Mouse (Mus musculus) forebrain, embryonic 13.5 days (tissue): ENCODE measurements at regions not wholly inside any gene's neighbourhood (a gene's known extent, or its start where the extent isn't known, plus 50 kb on each side); places are given as distances from the start of the nearest gene placed in this dataset.

Source experiments
- ATAC-seq: fragments of 200-750 bp; cut with Nextera tagmentation; 2 replicates; pipeline ENCODE4 v1.8.0; 2017
- H3K27ac ChIP-seq: fragments of 300-500 bp; sonication (generic); 2 replicates; pipeline ENCODE4 v1.5.1; 2015; ENCODE audit warnings: inconsistent platforms, mild to moderate bottlenecking, moderate library complexity
- H3K27me3 ChIP-seq: fragments of 300-500 bp; sonication (generic); 2 replicates; pipeline ENCODE4 v1.6.1; 2015; ENCODE audit warnings: mild to moderate bottlenecking, inconsistent platforms
- H3K36me3 ChIP-seq: fragments of 300-500 bp; sonication (generic); 2 replicates; pipeline ENCODE4 v1.6.1; 2015; ENCODE audit warnings: mild to moderate bottlenecking, inconsistent platforms; ENCODE audit not compliant: poor library complexity, severe bottlenecking
- H3K4me1 ChIP-seq: fragments of 300-500 bp; sonication (generic); 2 replicates; pipeline ENCODE4 v1.6.1; 2015; ENCODE audit warnings: inconsistent platforms
- H3K4me2 ChIP-seq: fragments of 300-500 bp; sonication (generic); 2 replicates; pipeline ENCODE4 v1.6.1; 2015; ENCODE audit warnings: inconsistent platforms, mild to moderate bottlenecking, moderate library complexity
- H3K4me3 ChIP-seq: fragments of 300-500 bp; sonication (generic); 2 replicates; pipeline ENCODE4 v1.5.1; 2015; ENCODE audit warnings: mild to moderate bottlenecking, inconsistent platforms
- H3K9ac ChIP-seq: fragments of 300-500 bp; sonication (generic); 2 replicates; pipeline ENCODE4 v1.6.1; 2015; ENCODE audit warnings: mild to moderate bottlenecking, inconsistent platforms
- H3K9me3 ChIP-seq: fragments of 300-500 bp; sonication (generic); replicated peaks from 2 replicates; pipeline ENCODE4 v1.6.1; 2016; ENCODE audit warnings: inconsistent platforms
- WGBS: fragments of 180-500 bp; shearing (Covaris S2); methylation state at CpG from one replicate; pipeline ENCODE4 v1.1.7; 2015; 5-methylcytosine and 5-hydroxymethylcytosine counted together

GRCm38 (mm10) chr7:145098335-145098734, 109.6 kb downstream of the 1810010D01Rik start:
- H3K9me3 ChIP-seq, result no peaks in the 10 kb centered on the region
- no peak overlapping the region for H3K27ac ChIP-seq
- 86% methylated on average over 6 of the region's 6 CpGs for WGBS
- H3K4me1 ChIP-seq, result peaks cover 13% of the 10 kb centered on the region
- H3K36me3 ChIP-seq, result no peaks in the 10 kb centered on the region
- H3K4me2 ChIP-seq, result no peak overlapping the region
- no peak for ATAC-seq
- H3K4me3 ChIP-seq, result no peak overlapping the region
- H3K27me3 ChIP-seq, result no peaks in the 10 kb centered on the region
- H3K9ac ChIP-seq, result no peak overlapping the region

GRCm38 (mm10) chr7:145094134-145094526, 113.8 kb downstream of the 1810010D01Rik start:
- Histone ChIP-seq H3K27me3 (no peaks in the 10 kb centered on the region), H3K4me1 (peaks cover 11% of the 10 kb centered on the region), H3K36me3 (no peaks in the 10 kb centered on the region), H3K4me3 (no peak overlapping the region), H3K4me2 (no peak overlapping the region), H3K9me3 (no peaks in the 10 kb centered on the region), H3K27ac (no peak overlapping the region), H3K9ac (no peak overlapping the region)
- 71% methylated on average over 7 of the region's 7 CpGs for WGBS
- no peak for ATAC-seq

DNA sequence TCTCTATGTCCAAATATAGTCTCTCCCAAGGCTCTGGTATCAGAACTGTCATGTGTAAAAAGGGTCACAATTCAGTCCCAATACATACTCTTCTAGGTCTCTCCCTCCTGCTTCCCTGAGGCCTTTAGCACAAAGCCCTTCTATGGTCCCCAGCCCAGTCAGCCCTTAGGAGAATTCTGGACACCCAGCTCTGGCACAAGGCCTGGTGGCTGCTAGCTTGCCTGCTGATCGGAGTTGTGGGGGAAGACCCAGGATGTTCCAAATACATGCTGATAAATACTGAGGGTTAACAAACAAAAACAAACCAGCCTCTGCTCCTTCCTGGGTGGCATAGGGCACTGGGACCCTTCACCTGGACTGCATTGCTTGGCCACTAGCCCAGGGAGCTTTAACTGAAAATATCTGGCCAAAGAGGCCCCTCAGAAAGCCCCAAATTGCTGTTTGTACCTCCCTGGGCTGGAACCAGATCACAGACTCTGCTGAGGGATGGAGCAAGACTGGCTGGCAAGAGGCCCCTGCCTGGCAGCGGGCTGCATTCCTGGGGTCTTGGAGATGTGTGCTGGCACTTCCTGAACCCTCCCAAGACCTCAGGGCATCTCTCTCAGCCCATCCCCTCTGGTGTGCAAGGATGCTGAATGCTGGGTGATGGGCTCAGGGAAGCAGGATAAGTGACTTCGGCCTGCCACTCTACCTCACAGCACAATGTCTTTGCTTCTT, 114.3 kb downstream of the 1810010D01Rik start:
- WGBS, result 82% methylated on average over 3 of the region's 3 CpGs
- ATAC-seq, result no peak

DNA sequence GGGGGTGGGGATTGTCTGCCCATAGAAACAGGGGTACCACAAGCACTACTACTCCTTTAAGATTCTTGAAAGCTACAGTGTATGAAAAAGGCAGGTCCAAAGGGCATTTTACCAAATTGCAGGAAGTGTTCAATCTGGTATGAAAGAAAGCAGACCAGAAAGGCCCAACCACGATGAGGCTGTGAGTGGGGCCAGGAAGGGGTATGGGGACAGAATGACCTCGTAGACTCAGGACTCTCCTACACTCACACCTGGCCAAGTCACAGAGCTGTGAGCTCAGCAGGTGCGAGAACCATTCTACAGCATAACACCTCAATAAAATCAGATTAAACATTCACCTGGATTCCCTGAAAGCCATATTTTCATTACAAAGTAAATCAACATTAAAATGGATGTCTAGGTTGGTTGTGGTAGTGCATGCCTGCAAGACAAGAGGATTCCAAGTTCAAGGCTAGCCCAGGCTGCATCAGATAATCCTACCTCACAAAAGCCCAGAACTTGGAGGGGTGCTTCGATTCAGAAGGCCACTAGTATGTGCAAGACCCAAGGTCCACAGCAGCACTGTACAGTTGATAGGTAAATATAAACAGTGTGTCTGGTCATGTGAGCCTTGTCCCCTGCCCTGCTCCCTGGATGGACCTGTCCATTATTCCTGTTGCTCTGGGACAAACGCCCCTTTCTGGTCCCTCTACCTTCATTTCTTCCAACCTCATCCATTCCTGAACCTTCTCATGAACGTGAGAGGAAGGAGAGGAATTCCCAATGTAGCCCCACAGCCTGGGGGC, 115.3 kb downstream of the 1810010D01Rik start:
- WGBS, result 81% methylated on average over 6 of the region's 6 CpGs
- Histone ChIP-seq H3K9ac (no peak overlapping the region), H3K27me3 (no peaks in the 10 kb centered on the region), H3K36me3 (no peaks in the 10 kb centered on the region), H3K4me3 (no peak overlapping the region), H3K27ac (no peak overlapping the region), H3K9me3 (no peaks in the 10 kb centered on the region), H3K4me2 (no peak overlapping the region), H3K4me1 (peaks cover 11% of the 10 kb centered on the region)
- no peak for ATAC-seq

More for the DNA sequence above, 114.3 kb downstream of the 1810010D01Rik start:
- Histone ChIP-seq H3K27ac (no peak overlapping the region), H3K4me3 (no peak overlapping the region), H3K9me3 (no peaks in the 10 kb centered on the region), H3K4me2 (no peak overlapping the region), H3K4me1 (peaks cover 11% of the 10 kb centered on the region), H3K9ac (no peak overlapping the region), H3K36me3 (no peaks in the 10 kb centered on the region), H3K27me3 (no peaks in the 10 kb centered on the region)

- WGBS, result 90% methylated on average over 4 of the region's 4 CpGs
Measured at GRCm38 (mm10) chr7:145090849-145091248, 117.1 kb downstream of the 1810010D01Rik start.

GRCm38 (mm10) chr7:145089315-145089721, 118.6 kb downstream of the 1810010D01Rik start:
- no peak for ATAC-seq
- H3K9me3 ChIP-seq, result peaks cover 4% of the 10 kb centered on the region; the same call in 1 of the 2 replicates
- no peak overlapping the region for H3K4me2 ChIP-seq
- H3K9ac ChIP-seq, result no peak overlapping the region
- no peaks in the 10 kb centered on the region for H3K36me3 ChIP-seq
- peaks cover 8% of the 10 kb centered on the region for H3K4me1 ChIP-seq
- H3K27me3 ChIP-seq, result no peaks in the 10 kb centered on the region
- H3K4me3 ChIP-seq, result no peak overlapping the region
- 89% methylated on average over 3 of the region's 3 CpGs for WGBS
- H3K27ac ChIP-seq, result no peak overlapping the region

More at GRCm38 (mm10) chr7:145090849-145091248, 117.1 kb downstream of the 1810010D01Rik start:
- no peaks in the 10 kb centered on the region for H3K36me3 ChIP-seq
- H3K27ac ChIP-seq, result no peak overlapping the region
- no peak overlapping the region for H3K9ac ChIP-seq
- H3K4me1 ChIP-seq, result peaks cover 11% of the 10 kb centered on the region
- no peaks in the 10 kb centered on the region for H3K27me3 ChIP-seq
- no peak for ATAC-seq
- no peak overlapping the region for H3K4me3 ChIP-seq
- no peaks in the 10 kb centered on the region for H3K9me3 ChIP-seq
- H3K4me2 ChIP-seq, result no peak overlapping the region

DNA sequence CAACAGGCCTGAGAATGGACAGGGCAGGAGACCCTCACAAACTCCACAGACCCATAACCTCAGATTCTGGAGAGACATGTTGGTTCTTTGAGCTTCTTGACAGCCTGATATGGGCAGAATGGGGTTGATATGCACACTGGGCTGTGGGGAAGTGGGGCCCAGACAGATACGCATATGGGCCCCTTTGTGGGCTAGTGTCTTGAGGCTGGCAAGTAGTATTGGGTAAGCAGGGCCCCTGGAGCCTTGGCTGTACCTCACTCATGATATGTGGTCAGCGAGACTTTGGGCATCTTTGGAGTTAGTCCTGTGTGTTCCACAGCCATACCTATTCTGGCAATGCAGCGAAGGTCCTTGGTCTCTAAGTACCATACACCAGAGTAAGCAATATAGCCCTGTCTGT, 119.3 kb downstream of the 1810010D01Rik start:
- no peak overlapping the region for H3K4me2 ChIP-seq
- no peak for ATAC-seq
- H3K4me1 ChIP-seq, result peaks cover 2% of the 10 kb centered on the region; the same call in 1 of the 2 replicates
- peaks cover 4% of the 10 kb centered on the region; the same call in 1 of the 2 replicates for H3K9me3 ChIP-seq
- no peak overlapping the region for H3K4me3 ChIP-seq
- no peaks in the 10 kb centered on the region for H3K27me3 ChIP-seq
- WGBS, result 85% methylated on average over 3 of the region's 3 CpGs
- H3K9ac ChIP-seq, result no peak overlapping the region
- H3K36me3 ChIP-seq, result no peaks in the 10 kb centered on the region
- H3K27ac ChIP-seq, result no peak overlapping the region

- no peaks in the 10 kb centered on the region for H3K4me1 ChIP-seq
- WGBS, result 86% methylated on average over 5 of the region's 5 CpGs
- H3K27me3 ChIP-seq, result no peaks in the 10 kb centered on the region
- H3K9me3 ChIP-seq, result peaks cover 4% of the 10 kb centered on the region; the same call in 1 of the 2 replicates
- ATAC-seq, result no peak
- no peak overlapping the region for H3K9ac ChIP-seq
- H3K4me2 ChIP-seq, result no peak overlapping the region
- no peak overlapping the region for H3K4me3 ChIP-seq
- no peaks in the 10 kb centered on the region for H3K36me3 ChIP-seq
- no peak overlapping the region for H3K27ac ChIP-seq
Measured at GRCm38 (mm10) chr7:145087790-145088189, 120.1 kb downstream of the 1810010D01Rik start.

DNA sequence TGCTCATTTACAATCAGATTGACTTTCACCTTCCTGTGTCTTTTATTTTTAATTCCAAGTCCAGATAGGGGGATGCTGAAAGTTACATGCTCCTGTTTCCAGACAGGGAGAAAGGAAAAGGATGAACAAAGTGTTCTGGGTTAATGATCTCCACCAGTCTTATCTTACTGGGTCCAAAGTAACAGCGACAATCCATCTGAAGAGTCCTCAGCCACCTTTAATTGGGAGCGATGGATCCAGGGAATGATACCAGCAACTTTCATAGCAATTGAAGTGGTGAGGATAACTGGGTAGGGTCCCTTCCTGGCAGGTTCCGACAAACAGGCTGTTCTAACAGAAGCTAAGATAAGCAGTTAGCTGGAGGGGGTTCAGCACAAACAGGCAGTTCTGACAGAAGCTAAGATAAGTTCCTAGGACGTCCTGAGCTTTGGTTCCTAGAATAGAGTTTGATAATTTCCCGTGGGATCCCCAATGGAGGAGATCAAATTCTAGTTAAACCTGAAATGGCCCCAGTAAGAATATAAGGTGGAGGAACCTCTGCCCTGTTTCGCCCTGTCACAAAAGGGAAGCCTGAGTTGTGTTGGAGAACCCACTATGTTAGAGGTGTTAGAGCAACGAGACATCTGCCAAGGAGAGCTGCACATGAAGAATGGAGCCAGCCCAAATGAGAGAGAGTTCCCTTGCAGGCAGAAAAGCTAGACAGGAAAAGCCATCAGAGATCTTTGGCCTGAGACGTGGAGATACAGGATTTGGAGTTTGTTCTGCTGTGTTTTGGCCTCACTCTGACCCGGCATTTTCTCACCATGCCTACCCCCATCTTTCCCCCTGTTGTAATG, 124.8 kb downstream of the 1810010D01Rik start:
- Histone ChIP-seq H3K27me3 (no peaks in the 10 kb centered on the region), H3K9me3 (peaks cover 4% of the 10 kb centered on the region; the same call in 1 of the 2 replicates), H3K27ac (no peak overlapping the region), H3K4me2 (no peak overlapping the region), H3K4me1 (no peaks in the 10 kb centered on the region), H3K9ac (no peak overlapping the region), H3K36me3 (no peaks in the 10 kb centered on the region), H3K4me3 (no peak overlapping the region)
- WGBS, result 86% methylated on average over 9 of the region's 9 CpGs
- no peak for ATAC-seq

- H3K9me3 ChIP-seq, result no peaks in the 10 kb centered on the region
- 86% methylated on average over 5 of the region's 5 CpGs for WGBS
- no peak overlapping the region for H3K27ac ChIP-seq
- H3K4me2 ChIP-seq, result no peak overlapping the region
- H3K36me3 ChIP-seq, result no peaks in the 10 kb centered on the region
- no peaks in the 10 kb centered on the region for H3K4me1 ChIP-seq
- ATAC-seq, result no peak
- no peaks in the 10 kb centered on the region for H3K27me3 ChIP-seq
- no peak overlapping the region for H3K9ac ChIP-seq
- H3K4me3 ChIP-seq, result no peak overlapping the region
Measured at GRCm38 (mm10) chr7:145071996-145072790, 132.5 kb upstream of the Ccnd1 start.

GRCm38 (mm10) chr7:145071533-145071932, 131.8 kb upstream of the Ccnd1 start:
- no peaks in the 10 kb centered on the region for H3K36me3 ChIP-seq
- WGBS, result 61% methylated on average over 2 of the region's 2 CpGs
- ATAC-seq, result no peak
- H3K27ac ChIP-seq, result no peak overlapping the region
- H3K9ac ChIP-seq, result no peak overlapping the region
- H3K27me3 ChIP-seq, result no peaks in the 10 kb centered on the region
- no peak overlapping the region for H3K4me3 ChIP-seq
- no peak overlapping the region for H3K4me2 ChIP-seq
- H3K9me3 ChIP-seq, result no peaks in the 10 kb centered on the region
- H3K4me1 ChIP-seq, result no peaks in the 10 kb centered on the region
